Mouse (Mus musculus) forebrain, embryonic 14.5 days (tissue): ENCODE data around the gene Ankfy1. TPM values are rescaled to one million over a fixed set of nuclear protein-coding genes. Genes with fewer than 3 reads are reported as not detected.

Source experiments
- microRNA-seq: library from miRNA; unstranded; fragments of <30 nt; microRNA quantifications from one replicate; pipeline ENCODE4, GENCODE M21; 2016
- polyA plus RNA-seq: library from polyadenylated mRNA; unstranded; fragments of >200 nt; fragmentation: Nextera tagmentation; extraction: Ambion mirVana; gene quantifications from 2 replicates; pipeline ENCODE4 v1.2.1, GENCODE M21; 2014

Gene Ankfy1
- polyA plus RNA-seq, 1 experiment from 2014 or later = 27.1 TPM

Small RNAs within 50 kb of the gene (microRNA-seq; reads per million reads assigned to microRNA genes)
- not detected for gene Gm25678

Other genes starting within 250 kb of the Ankfy1 start
- 80.5 and 82.1 TPM in 2 replicates for gene Mybbp1a, start 248.7 kb upstream of the Ankfy1 start, polyA plus RNA-seq
- gene Spns2, start 200.1 kb upstream of the Ankfy1 start, polyA plus RNA-seq = 4.6 and 5.8 TPM in 2 replicates
- 0.10 and 0.16 TPM in 2 replicates for gene Spns3, start 139.5 kb upstream of the Ankfy1 start, polyA plus RNA-seq
- 100 and 120 TPM in 2 replicates for gene Ube2g1, start 82.7 kb upstream of the Ankfy1 start, polyA plus RNA-seq
- gene Cyb5d2, start 106.1 kb downstream of the Ankfy1 start, polyA plus RNA-seq = 4.4 and 4.5 TPM in 2 replicates
- gene Zzef1, start 106.2 kb downstream of the Ankfy1 start, polyA plus RNA-seq = 9.9 and 12.9 TPM in 2 replicates